Mouse (Mus musculus) testis, adult 10 weeks (tissue): ENCODE data around the gene Pde4c. TPM values are rescaled to one million over a fixed set of nuclear protein-coding genes. Genes with fewer than 3 reads are reported as not detected.

Source experiments
- polyA plus RNA-seq: library from polyadenylated mRNA; stranded (reverse); fragments of 350-450 nt; fragmentation: Illumina TruSeq; extraction: RNeasy Lipid Tissue Mini Kit (QIAGEN cat#74804); gene quantifications from one replicate; pipeline ENCODE4 v1.2.3, GENCODE M21; 2014; ENCODE audit warnings: low read depth, low replicate concordance

Gene Pde4c
- not detected for polyA plus RNA-seq

GRCm38 (mm10) chr8:70723486-70724210 lies at the start of gene Pde4c:
Gene Pde4c, plus strand, starts transcription at chr8:70723720.

GRCm38 (mm10) chr8:70698310-70699109 lies 25.0 kb upstream of the Pde4c start, which contains the start of gene Jund:
Gene Jund, plus strand, starts transcription at chr8:70698949.

GRCm38 (mm10) chr8:70703287-70703686 lies 20.2 kb upstream of the Pde4c start, which contains the start of gene Iqcn:
Gene Iqcn, plus strand, starts transcription at chr8:70703457.

GRCm38 (mm10) chr8:70718297-70718696 lies 5.2 kb upstream of the Pde4c start, which contains the start of gene Gm3336:
Gene Gm3336, plus strand, starts transcription at chr8:70718543.

DNA sequence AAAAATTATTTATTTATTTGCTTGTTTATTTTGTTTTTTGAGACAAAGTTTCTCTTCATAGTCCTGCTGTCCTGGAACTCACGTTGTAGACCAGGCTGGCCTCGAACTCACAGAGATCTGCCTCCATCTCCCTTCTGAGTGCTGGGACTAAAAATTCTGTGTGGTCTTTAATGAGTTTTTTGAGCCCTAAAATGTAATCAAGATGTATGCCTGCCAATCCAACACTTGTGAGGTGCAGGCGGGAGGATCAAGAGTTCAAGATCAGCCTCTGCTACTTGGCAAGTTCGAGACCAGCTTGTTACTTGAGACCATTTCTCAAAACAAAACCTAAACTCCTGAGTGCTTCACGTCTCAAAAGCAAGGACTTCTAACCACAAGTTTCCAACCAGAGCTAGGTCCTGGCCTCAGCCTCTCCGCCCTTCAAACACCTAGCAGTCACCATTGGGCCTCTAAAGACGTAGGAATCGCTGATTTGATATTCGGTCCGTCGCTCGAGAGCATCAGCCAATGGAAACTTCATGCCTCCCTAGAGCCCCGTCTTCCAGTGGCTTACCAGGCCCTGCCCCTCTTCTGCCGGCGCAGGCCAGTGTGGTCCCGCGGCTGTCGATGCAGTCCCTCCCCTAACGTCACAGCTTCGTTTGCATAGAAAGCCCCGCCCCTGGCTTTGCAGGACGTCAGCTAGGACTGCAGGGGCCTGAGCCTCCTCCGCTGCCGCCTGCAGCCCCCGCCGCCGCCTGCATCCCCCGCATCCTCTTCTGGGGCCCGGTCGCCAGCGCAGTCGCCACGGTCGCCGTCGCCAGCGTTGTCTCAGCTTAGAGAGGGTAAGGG lies 30.7 kb downstream of the Pde4c start, which contains the start of gene Rab3a:
Gene Rab3a (plus strand): TSS at position 637 of the 828 bp plus-strand sequence.

DNA sequence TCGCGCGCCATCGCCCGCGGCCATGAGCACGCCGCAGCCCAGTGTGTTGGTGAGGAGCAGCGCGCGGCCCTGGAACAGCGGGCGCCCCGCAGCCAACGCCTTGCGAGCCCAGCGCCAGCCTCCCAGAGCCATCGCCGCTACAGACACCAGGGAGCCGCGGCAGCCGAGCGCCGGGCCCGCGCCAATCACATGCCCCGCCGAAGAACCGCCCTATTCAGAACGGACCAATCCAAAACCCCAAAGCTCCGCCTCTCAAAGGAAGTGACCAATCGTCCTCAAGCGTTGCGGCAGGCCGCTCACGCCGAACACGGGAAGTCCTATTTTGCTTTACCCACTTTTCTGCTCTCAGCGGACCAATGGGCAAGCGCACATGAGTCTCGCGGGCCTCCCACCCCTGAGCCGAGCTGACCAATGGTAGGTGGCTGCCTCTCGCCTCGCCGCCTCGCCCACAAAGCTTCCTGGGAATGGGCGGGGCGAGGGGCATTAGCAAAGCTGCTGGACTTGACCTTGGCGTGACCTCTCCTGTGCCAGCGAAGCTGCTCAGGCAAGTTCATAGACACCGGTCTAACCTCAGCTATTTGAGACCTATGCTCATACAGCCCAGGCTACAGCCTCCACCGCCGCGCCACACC lies 37.4 kb downstream of the Pde4c start, which contains the start of gene Mpv17l2:
Gene Mpv17l2 (minus strand): TSS at position 172 of the 632 bp plus-strand sequence.

GRCm38 (mm10) chr8:70776496-70777444 lies 53.2 kb downstream of the Pde4c start, which contains the start of gene Pik3r2:
Gene Pik3r2, minus strand, starts transcription at chr8:70776713.

Other genes with a start within 250 kb of the Pde4c start
- gene Klhl26, start 246.8 kb upstream of the Pde4c start, polyA plus RNA-seq, result 0.74 TPM
- 1.8 TPM for gene Tmem59l, start 236.4 kb upstream of the Pde4c start, polyA plus RNA-seq
- gene Crlf1, start 230.6 kb upstream of the Pde4c start, polyA plus RNA-seq, result 0.74 TPM
- gene Rex1bd, start 217.0 kb upstream of the Pde4c start, polyA plus RNA-seq, result not detected
- 3.6 TPM for gene Uba52, start 212.9 kb upstream of the Pde4c start, polyA plus RNA-seq
- gene Fkbp8, start 196.0 kb upstream of the Pde4c start, polyA plus RNA-seq, result 3.0 TPM
- gene Kxd1, start 195.8 kb upstream of the Pde4c start, polyA plus RNA-seq, result 6.7 TPM
- gene Ell, start 184.3 kb upstream of the Pde4c start, polyA plus RNA-seq, result 1.3 TPM
- gene Isyna1, start 129.3 kb upstream of the Pde4c start, polyA plus RNA-seq, result 0.83 TPM
- not detected for gene Ssbp4, start 114.8 kb upstream of the Pde4c start, polyA plus RNA-seq
- not detected for gene Lrrc25, start 107.6 kb upstream of the Pde4c start, polyA plus RNA-seq
- not detected for gene Gdf15, start 91.3 kb upstream of the Pde4c start, polyA plus RNA-seq
- gene Pgpep1, start 63.3 kb upstream of the Pde4c start, polyA plus RNA-seq, result 1.2 TPM
- gene Lsm4, start 50.5 kb upstream of the Pde4c start, polyA plus RNA-seq, result 1.1 TPM
- gene Jund, start 24.8 kb upstream of the Pde4c start, polyA plus RNA-seq, result 5.1 TPM
- 11.0 TPM for gene Iqcn, start 20.3 kb upstream of the Pde4c start, polyA plus RNA-seq
- not detected for gene Gm3336, start 5.2 kb upstream of the Pde4c start, polyA plus RNA-seq
- 0.85 TPM for gene Rab3a, start 31.0 kb downstream of the Pde4c start, polyA plus RNA-seq
- gene Mpv17l2, start 37.2 kb downstream of the Pde4c start, polyA plus RNA-seq, result 0.29 TPM
- 0.84 TPM for gene Pik3r2, start 53.0 kb downstream of the Pde4c start, polyA plus RNA-seq
- 1.0 TPM for gene Mast3, start 81.3 kb downstream of the Pde4c start, polyA plus RNA-seq
- gene Il12rb1, start 84.7 kb downstream of the Pde4c start, polyA plus RNA-seq, result not detected
- 1.6 TPM for gene Arrdc2, start 116.0 kb downstream of the Pde4c start, polyA plus RNA-seq
- not detected for gene Kcnn1, start 139.5 kb downstream of the Pde4c start, polyA plus RNA-seq
- 0.50 TPM for gene Ccdc124, start 150.2 kb downstream of the Pde4c start, polyA plus RNA-seq
- gene Slc5a5, start 169.0 kb downstream of the Pde4c start, polyA plus RNA-seq, result not detected
- 27.3 TPM for gene Rpl18a, start 173.7 kb downstream of the Pde4c start, polyA plus RNA-seq
- gene Map1s, start 182.2 kb downstream of the Pde4c start, polyA plus RNA-seq, result 1.9 TPM